Mouse (Mus musculus) heart, adult 2 months (tissue): ENCODE data around the gene Tmem94.

Experiments used
- CTCF ChIP-seq: fragments of 200-600 bp; IDR thresholded peaks from 2 replicates; pipeline ENCODE4 v1.8.1; 2022; ENCODE audit warnings: antibody characterized with exemption, mild to moderate bottlenecking, moderate library complexity
- POLR2A ChIP-seq: fragments of 200-500 bp; IDR thresholded peaks from 2 replicates; pipeline ENCODE4 v1.6.1; 2011; ENCODE audit warnings: mild to moderate bottlenecking, low read depth, low read length, control low read depth; ENCODE audit not compliant: insufficient read depth

- TF ChIP-seq CTCF (no peak), POLR2A (no peak)
Observed at GRCm38 (mm10) chr11:115774653-115775052, 9.4 kb downstream of the Tmem94 start.
